Mouse (Mus musculus) hindbrain, embryonic 12.5 days (tissue): ENCODE results near the gene Krt31. TPM values are rescaled to one million over a fixed set of nuclear protein-coding genes. Genes with fewer than 3 reads are reported as not detected.

ENCODE experiments used
- polyA plus RNA-seq: library from polyadenylated mRNA; unstranded; fragments of >200 nt; fragmentation: Nextera tagmentation; extraction: Ambion mirVana; gene quantifications from 2 replicates; pipeline ENCODE4 v1.2.1, GENCODE M21; 2016

Gene Krt31
- polyA plus RNA-seq, 1 experiment from 2014 or later, result not detected

Other genes starting within 250 kb of the Krt31 start
- gene Gm11554, start 246.1 kb downstream of the Krt31 start, polyA plus RNA-seq, result not detected in 2 replicates
- not detected in 2 replicates for gene Krtap4-13, start 240.7 kb downstream of the Krt31 start, polyA plus RNA-seq
- gene Gm11564, start 234.9 kb downstream of the Krt31 start, polyA plus RNA-seq, result not detected in 2 replicates
- gene 2300003K06Rik, start 212.5 kb downstream of the Krt31 start, polyA plus RNA-seq, result not detected in 2 replicates
- gene Krtap4-16, start 198.9 kb downstream of the Krt31 start, polyA plus RNA-seq, result not detected in 2 replicates
- gene Gm11568, start 192.6 kb downstream of the Krt31 start, polyA plus RNA-seq, result not detected in 2 replicates
- not detected in 2 replicates for gene Gm11559, start 186.1 kb downstream of the Krt31 start, polyA plus RNA-seq
- gene Krtap9-1, start 177.2 kb downstream of the Krt31 start, polyA plus RNA-seq, result not detected in 2 replicates
- not detected in 2 replicates for gene Gm11567, start 171.4 kb downstream of the Krt31 start, polyA plus RNA-seq
- not detected in 2 replicates for gene Krtap31-1, start 142.6 kb downstream of the Krt31 start, polyA plus RNA-seq
- gene Gm11565, start 135.8 kb downstream of the Krt31 start, polyA plus RNA-seq, result not detected in 2 replicates
- gene Krtap31-2, start 114.3 kb downstream of the Krt31 start, polyA plus RNA-seq, result not detected in 2 replicates
- not detected in 2 replicates for gene Krtap9-5, start 102.1 kb downstream of the Krt31 start, polyA plus RNA-seq
- gene Krtap29-1, start 71.5 kb downstream of the Krt31 start, polyA plus RNA-seq, result not detected in 2 replicates
- gene Krtap16-1, start 64.0 kb downstream of the Krt31 start, polyA plus RNA-seq, result not detected in 2 replicates
- gene Krtap17-1, start 56.6 kb downstream of the Krt31 start, polyA plus RNA-seq, result not detected in 2 replicates
- not detected in 2 replicates for gene Krt33a, start 34.3 kb downstream of the Krt31 start, polyA plus RNA-seq
- gene Krt33b, start 20.7 kb downstream of the Krt31 start, polyA plus RNA-seq, result 0.14 TPM in 1 of 2 replicates, not detected in the other
- gene Krt34, start 9.0 kb downstream of the Krt31 start, polyA plus RNA-seq, result not detected in 2 replicates
- gene Krt32, start 37.7 kb upstream of the Krt31 start, polyA plus RNA-seq, result not detected in 2 replicates
- gene Krt35, start 45.7 kb upstream of the Krt31 start, polyA plus RNA-seq, result not detected in 2 replicates
- not detected in 2 replicates for gene Krt36, start 55.1 kb upstream of the Krt31 start, polyA plus RNA-seq
- not detected in 2 replicates for gene Krt13, start 71.0 kb upstream of the Krt31 start, polyA plus RNA-seq
- gene Krt15, start 85.4 kb upstream of the Krt31 start, polyA plus RNA-seq, result 10.5 and 17.3 TPM in 2 replicates
- 4.5 and 6.7 TPM in 2 replicates for gene Krt19, start 98.1 kb upstream of the Krt31 start, polyA plus RNA-seq
- gene Krt9, start 142.7 kb upstream of the Krt31 start, polyA plus RNA-seq, result 0.08 TPM in 1 of 2 replicates, not detected in the other
- gene Krt14, start 157.0 kb upstream of the Krt31 start, polyA plus RNA-seq, result 10.2 and 12.3 TPM in 2 replicates
- not detected in 2 replicates for gene Krt16, start 198.4 kb upstream of the Krt31 start, polyA plus RNA-seq
- 3.1 and 3.2 TPM in 2 replicates for gene Krt17, start 210.5 kb upstream of the Krt31 start, polyA plus RNA-seq
- gene Krt42, start 219.3 kb upstream of the Krt31 start, polyA plus RNA-seq, result not detected in 2 replicates